Mouse (Mus musculus): ENCODE data around the gene Pten. TPM values are rescaled to one million over a fixed set of nuclear protein-coding genes. Genes with fewer than 3 reads are reported as not detected.

Pten gene
- polyA plus RNA-seq, 1 experiment = 64.1 TPM

GRCm38 (mm10) chr19:32866765-32867164 is 109.5 kb downstream of the Pten start:
- TF ChIP-seq CTCF (IDR thresholded peaks at IDR 0.05; ENCODE audit: low read depth, low read length) (no peak), EP300 (IDR thresholded peaks at IDR 0.05; ENCODE audit: insufficient read depth, low read depth, low read length) (no peak), POLR2A (IDR thresholded peaks at IDR 0.05; ENCODE audit: insufficient read depth, low read length) (no peak)
- H3K36me3 ChIP-seq (ENCODE audit: control insufficient read depth, insufficient read depth, low read length, poor library complexity, severe bottlenecking) = no peaks in the 10 kb centered on the region
- no peak overlapping the region for H3K9ac ChIP-seq (ENCODE audit: low read depth, poor library complexity, severe bottlenecking)
- H3K27ac ChIP-seq (ENCODE audit: insufficient read depth, low read length) = no peak overlapping the region
- H3K27me3 ChIP-seq (ENCODE audit: control insufficient read depth, insufficient read depth, low read length, poor library complexity, severe bottlenecking) = no peaks in the 10 kb centered on the region
- no peak overlapping the region for H3K4me3 ChIP-seq (ENCODE audit: low read depth, low read length)
- H3K4me1 ChIP-seq (ENCODE audit: control insufficient read depth, insufficient read depth, low read length) = no peaks in the 10 kb centered on the region
- no peaks in the 10 kb centered on the region for H3K9me3 ChIP-seq (replicated peaks; ENCODE audit: control insufficient read depth, insufficient read depth, low read length, poor library complexity, severe bottlenecking)

GRCm38 (mm10) chr19:32867181-32867897 is 110.0 kb downstream of the Pten start:
- Histone ChIP-seq H3K4me3 (ENCODE audit: low read depth, low read length) (no peak overlapping the region), H3K9me3 (replicated peaks; ENCODE audit: control insufficient read depth, insufficient read depth, low read length, poor library complexity, severe bottlenecking) (no peaks in the 10 kb centered on the region), H3K36me3 (ENCODE audit: control insufficient read depth, insufficient read depth, low read length, poor library complexity, severe bottlenecking) (no peaks in the 10 kb centered on the region), H3K27me3 (ENCODE audit: control insufficient read depth, insufficient read depth, low read length, poor library complexity, severe bottlenecking) (no peaks in the 10 kb centered on the region), H3K27ac (ENCODE audit: insufficient read depth, low read length) (peak overlapping the region; percentile 53; the same call in 1 of the 2 replicates), H3K4me1 (ENCODE audit: control insufficient read depth, insufficient read depth, low read length) (no peaks in the 10 kb centered on the region), H3K9ac (ENCODE audit: low read depth, poor library complexity, severe bottlenecking) (0 out of 2 replicates have a peak overlapping the region, but pooled peaks have one; percentile 19)
- TF ChIP-seq POLR2A (IDR thresholded peaks at IDR 0.05; ENCODE audit: insufficient read depth, low read length) (no peak), EP300 (IDR thresholded peaks at IDR 0.05; ENCODE audit: insufficient read depth, low read depth, low read length) (no peak), CTCF (IDR thresholded peaks at IDR 0.05; ENCODE audit: low read depth, low read length) (no peak)

- TF ChIP-seq CTCF (IDR thresholded peaks at IDR 0.05; ENCODE audit: low read depth, low read length) = no peak
- no peak for TF ChIP-seq POLR2A (IDR thresholded peaks at IDR 0.05; ENCODE audit: insufficient read depth, low read length)
- TF ChIP-seq EP300 (IDR thresholded peaks at IDR 0.05; ENCODE audit: insufficient read depth, low read depth, low read length) = no peak
- Histone ChIP-seq H3K9ac (ENCODE audit: low read depth, poor library complexity, severe bottlenecking) (no peak overlapping the region), H3K36me3 (ENCODE audit: control insufficient read depth, insufficient read depth, low read length, poor library complexity, severe bottlenecking) (no peaks in the 10 kb centered on the region)
These were observed 111.3 kb downstream of the Pten start for GRCm38 (mm10) chr19:32868560-32868959.

GRCm38 (mm10) chr19:32869053-32869680 is 111.9 kb downstream of the Pten start:
- no peak for TF ChIP-seq CTCF (IDR thresholded peaks at IDR 0.05; ENCODE audit: low read depth, low read length)
- TF ChIP-seq POLR2A (IDR thresholded peaks at IDR 0.05; ENCODE audit: insufficient read depth, low read length) = no peak
- no peak for TF ChIP-seq EP300 (IDR thresholded peaks at IDR 0.05; ENCODE audit: insufficient read depth, low read depth, low read length)
- no peaks in the 10 kb centered on the region for H3K9me3 ChIP-seq (replicated peaks; ENCODE audit: control insufficient read depth, insufficient read depth, low read length, poor library complexity, severe bottlenecking)
- H3K4me3 ChIP-seq (ENCODE audit: low read depth, low read length) = no peak overlapping the region
- H3K9ac ChIP-seq (ENCODE audit: low read depth, poor library complexity, severe bottlenecking) = no peak overlapping the region
- H3K27me3 ChIP-seq (ENCODE audit: control insufficient read depth, insufficient read depth, low read length, poor library complexity, severe bottlenecking) = no peaks in the 10 kb centered on the region
- H3K27ac ChIP-seq (ENCODE audit: insufficient read depth, low read length) = no peak overlapping the region
- no peaks in the 10 kb centered on the region for H3K36me3 ChIP-seq (ENCODE audit: control insufficient read depth, insufficient read depth, low read length, poor library complexity, severe bottlenecking)
- no peaks in the 10 kb centered on the region for H3K4me1 ChIP-seq (ENCODE audit: control insufficient read depth, insufficient read depth, low read length)

More at GRCm38 (mm10) chr19:32868560-32868959, 111.3 kb downstream of the Pten start:
- no peaks in the 10 kb centered on the region for H3K27me3 ChIP-seq (ENCODE audit: control insufficient read depth, insufficient read depth, low read length, poor library complexity, severe bottlenecking)
- H3K4me3 ChIP-seq (ENCODE audit: low read depth, low read length) = no peak overlapping the region
- H3K27ac ChIP-seq (ENCODE audit: insufficient read depth, low read length) = no peak overlapping the region
- H3K4me1 ChIP-seq (ENCODE audit: control insufficient read depth, insufficient read depth, low read length) = no peaks in the 10 kb centered on the region
- no peaks in the 10 kb centered on the region for H3K9me3 ChIP-seq (replicated peaks; ENCODE audit: control insufficient read depth, insufficient read depth, low read length, poor library complexity, severe bottlenecking)

- Histone ChIP-seq H3K4me3 (ENCODE audit: low read depth, low read length) (no peak overlapping the region), H3K27ac (ENCODE audit: insufficient read depth, low read length) (no peak overlapping the region), H3K36me3 (ENCODE audit: control insufficient read depth, insufficient read depth, low read length, poor library complexity, severe bottlenecking) (no peaks in the 10 kb centered on the region), H3K9ac (ENCODE audit: low read depth, poor library complexity, severe bottlenecking) (no peak overlapping the region), H3K9me3 (replicated peaks; ENCODE audit: control insufficient read depth, insufficient read depth, low read length, poor library complexity, severe bottlenecking) (no peaks in the 10 kb centered on the region), H3K27me3 (ENCODE audit: control insufficient read depth, insufficient read depth, low read length, poor library complexity, severe bottlenecking) (no peaks in the 10 kb centered on the region), H3K4me1 (ENCODE audit: control insufficient read depth, insufficient read depth, low read length) (no peaks in the 10 kb centered on the region)
- no peak for TF ChIP-seq CTCF (IDR thresholded peaks at IDR 0.05; ENCODE audit: low read depth, low read length)
- TF ChIP-seq POLR2A (IDR thresholded peaks at IDR 0.05; ENCODE audit: insufficient read depth, low read length) = no peak
- no peak for TF ChIP-seq EP300 (IDR thresholded peaks at IDR 0.05; ENCODE audit: insufficient read depth, low read depth, low read length)
These were observed 116.8 kb downstream of the Pten start for GRCm38 (mm10) chr19:32873904-32874637.

Other genes with a start within 250 kb of the Pten start
- gene Papss2, start 161.7 kb upstream of the Pten start, polyA plus RNA-seq (2011; ENCODE audit: insufficient read depth, insufficient read length, low read depth, missing spikeins) = 4.1 and 4.2 TPM in 2 replicates
- 98.4 and 107 TPM in 2 replicates for gene Atad1, start 17.7 kb upstream of the Pten start, polyA plus RNA-seq (2011; ENCODE audit: insufficient read depth, insufficient read length, low read depth, missing spikeins)